Mouse (Mus musculus): Measurements from ENCODE around the gene Samd3. TPM values are rescaled to one million over a fixed set of nuclear protein-coding genes. Genes with fewer than 3 reads are reported as not detected.

Samd3 gene
- total and polyA plus RNA-seq, 2 experiments from 2014 or later = 2.1 TPM

DNA sequence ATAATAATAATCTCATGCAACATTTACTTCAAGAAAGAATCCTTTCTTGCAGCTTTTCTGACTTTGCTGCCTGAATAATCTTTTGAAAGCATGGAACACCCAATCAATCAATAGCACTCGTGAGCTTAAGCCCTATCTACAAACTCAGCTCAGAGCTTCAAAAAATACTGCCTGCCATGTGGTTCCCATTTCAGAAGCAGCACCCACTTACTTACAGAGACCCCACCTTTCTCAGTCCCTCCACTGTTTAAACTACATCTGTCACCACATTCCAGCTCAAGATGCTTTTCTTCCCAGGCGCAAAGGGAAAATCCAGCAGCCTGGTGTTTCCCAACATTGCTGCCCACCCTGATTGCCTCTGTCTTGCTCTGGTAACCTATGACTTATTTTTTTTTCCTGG is 2.8 kb upstream of the Samd3 start:
- 73% methylated on average over 2 of the region's 2 CpGs for WGBS
- no peak for DNase-seq (ENCODE audit: low spot score)

DNA sequence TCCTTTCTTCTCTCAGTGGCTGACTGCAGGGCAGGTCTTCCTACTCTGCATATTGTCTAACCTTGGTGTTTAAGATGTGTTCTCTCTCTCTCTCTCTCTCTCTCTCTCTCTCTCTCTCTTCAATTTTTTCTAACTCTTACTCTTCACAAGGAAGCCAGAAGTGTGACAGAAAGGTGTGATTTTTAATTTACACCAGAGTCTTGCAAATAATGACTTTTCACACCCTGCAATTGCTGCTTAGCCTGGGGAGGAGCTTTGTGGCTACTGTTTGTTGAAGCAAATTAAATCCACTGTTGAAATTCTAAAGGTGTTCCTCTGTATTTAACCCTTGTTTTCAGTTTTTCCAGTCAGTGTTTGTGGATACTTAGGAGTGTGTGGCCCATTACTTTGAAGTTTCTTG is 1.3 kb upstream of the Samd3 start:
- no peaks in the 10 kb centered on the region for H3K36me3 ChIP-seq (ENCODE audit: insufficient read depth, low read length)
- ATAC-seq = no peak
- H3K9me3 ChIP-seq (ENCODE audit: low read length) = no peaks in the 10 kb centered on the region
- no peak for DNase-seq (ENCODE audit: low spot score)
- no peak overlapping the region for H3K27ac ChIP-seq
- no peak overlapping the region for H3K9ac ChIP-seq (replicated peaks; ENCODE audit: low read length)
- H3K4me1 ChIP-seq (ENCODE audit: insufficient read depth, low read length) = no peaks in the 10 kb centered on the region
- no peaks in the 10 kb centered on the region for H3K27me3 ChIP-seq (ENCODE audit: insufficient read depth, low read length)
- no peak for TF ChIP-seq CTCF (IDR thresholded peaks at IDR 0.05; ENCODE audit: low read depth)
- no peak overlapping the region for H3K4me2 ChIP-seq (ENCODE audit: low read depth, low read length)
- no peak overlapping the region for H3K4me3 ChIP-seq (ENCODE audit: low read length)

More for the DNA sequence above, 2.8 kb upstream of the Samd3 start:
- Histone ChIP-seq H3K9me3 (ENCODE audit: low read length) (no peaks in the 10 kb centered on the region), H3K27ac (no peak overlapping the region), H3K9ac (replicated peaks; ENCODE audit: low read length) (no peak overlapping the region), H3K27me3 (ENCODE audit: insufficient read depth, low read length) (no peaks in the 10 kb centered on the region), H3K36me3 (ENCODE audit: insufficient read depth, low read length) (no peaks in the 10 kb centered on the region), H3K4me3 (ENCODE audit: low read length) (no peak overlapping the region), H3K4me1 (ENCODE audit: insufficient read depth, low read length) (no peaks in the 10 kb centered on the region), H3K4me2 (ENCODE audit: low read depth, low read length) (no peak overlapping the region)
- no peak for TF ChIP-seq CTCF (IDR thresholded peaks at IDR 0.05; ENCODE audit: low read depth)
- ATAC-seq = no peak

DNA sequence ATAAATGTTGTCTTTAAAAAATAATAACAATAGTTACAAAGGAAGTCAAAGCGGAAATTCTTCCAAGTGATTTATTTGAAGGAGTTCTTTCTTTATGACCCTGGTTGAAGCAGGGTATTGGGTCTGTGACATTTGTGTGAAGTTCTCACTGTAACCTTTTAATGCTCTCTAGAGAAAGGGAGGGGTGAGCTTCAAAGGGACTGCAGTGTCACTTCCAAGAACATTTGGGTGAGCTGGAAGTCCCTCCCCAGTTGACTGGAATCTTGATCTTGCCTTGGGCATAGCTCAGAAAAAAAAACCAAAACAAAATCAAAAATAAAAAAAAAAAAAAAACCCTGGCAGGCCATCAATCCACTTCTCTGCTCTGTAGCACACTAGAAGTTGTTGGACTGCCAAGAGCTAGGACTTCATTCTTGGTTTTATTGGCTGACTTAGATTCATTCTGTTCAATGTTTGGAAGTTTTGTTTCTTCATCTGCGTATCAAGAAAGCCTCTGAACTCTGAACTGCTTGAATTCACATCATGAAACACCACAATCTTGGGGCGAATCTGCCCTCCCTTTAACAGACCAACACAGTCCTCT is 2.7 kb downstream of the Samd3 start:
- no peaks in the 10 kb centered on the region for H3K9me3 ChIP-seq (ENCODE audit: low read length)
- H3K4me3 ChIP-seq (ENCODE audit: low read length) = no peak overlapping the region
- ATAC-seq (no peak), DNase-seq (ENCODE audit: low spot score) (no peak)
- 81% methylated on average over 3 of the region's 3 CpGs for WGBS
- H3K9ac ChIP-seq (replicated peaks; ENCODE audit: low read length) = no peak overlapping the region
- no peaks in the 10 kb centered on the region for H3K36me3 ChIP-seq (ENCODE audit: insufficient read depth, low read length)
- no peak overlapping the region for H3K4me2 ChIP-seq (ENCODE audit: low read depth, low read length)
- no peaks in the 10 kb centered on the region for H3K4me1 ChIP-seq (ENCODE audit: insufficient read depth, low read length)
- H3K27me3 ChIP-seq (ENCODE audit: insufficient read depth, low read length) = no peaks in the 10 kb centered on the region
- TF ChIP-seq CTCF (IDR thresholded peaks at IDR 0.05; ENCODE audit: low read depth) = no peak
- no peak overlapping the region for H3K27ac ChIP-seq

DNA sequence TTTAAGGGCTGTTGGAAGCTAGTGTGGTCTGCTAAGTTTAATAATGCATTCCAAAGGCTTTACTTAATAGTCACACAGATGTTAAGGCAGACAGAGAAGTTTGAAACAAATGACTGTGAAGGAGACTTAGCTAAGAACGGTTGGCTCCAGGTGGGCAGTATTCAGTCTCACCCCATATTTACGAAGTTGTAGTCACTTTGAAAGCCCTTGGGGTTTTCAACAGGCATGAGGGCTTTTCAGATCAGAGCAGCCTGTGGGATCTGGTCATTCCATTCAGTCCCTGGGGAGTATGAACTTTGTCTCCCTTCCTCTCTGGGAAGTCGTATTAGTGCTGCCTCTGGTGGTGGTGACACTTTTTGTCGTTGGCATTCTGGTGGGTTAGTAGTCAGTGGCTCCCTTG is 9.1 kb downstream of the Samd3 start:
- 63% methylated on average over 4 of the region's 4 CpGs for WGBS
- Histone ChIP-seq H3K4me2 (ENCODE audit: low read depth, low read length) (no peak overlapping the region), H3K9me3 (ENCODE audit: low read length) (no peaks in the 10 kb centered on the region), H3K27me3 (ENCODE audit: insufficient read depth, low read length) (no peaks in the 10 kb centered on the region), H3K4me1 (ENCODE audit: insufficient read depth, low read length) (no peaks in the 10 kb centered on the region), H3K36me3 (ENCODE audit: insufficient read depth, low read length) (no peaks in the 10 kb centered on the region), H3K27ac (no peak overlapping the region), H3K4me3 (ENCODE audit: low read length) (no peak overlapping the region), H3K9ac (replicated peaks; ENCODE audit: low read length) (no peak overlapping the region)
- TF ChIP-seq CTCF (IDR thresholded peaks at IDR 0.05; ENCODE audit: low read depth) = peak; percentile 9; the same call in 1 of the 2 replicates
- DNase-seq (ENCODE audit: low spot score) (no peak), ATAC-seq (no peak)

DNA sequence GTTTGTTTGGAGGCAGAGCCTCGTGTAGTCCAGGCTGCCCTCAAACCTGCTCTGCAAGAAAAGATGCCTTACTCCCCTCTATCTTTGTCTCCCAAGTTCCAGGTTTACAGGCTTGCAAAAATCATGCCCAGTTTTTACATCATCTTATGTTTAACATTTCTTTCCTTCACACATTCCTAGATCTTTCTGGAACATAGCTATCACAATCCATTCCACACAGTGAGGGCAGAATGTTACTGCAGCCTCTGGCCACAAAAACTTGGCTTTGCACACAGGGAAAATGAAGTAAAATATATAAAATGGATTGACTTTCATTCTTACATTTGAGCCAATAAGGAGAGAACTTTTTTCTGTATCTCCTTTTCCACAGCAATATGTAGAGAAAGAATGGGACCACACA is 9.6 kb downstream of the Samd3 start:
- no peak overlapping the region for H3K9ac ChIP-seq (replicated peaks; ENCODE audit: low read length)
- no peak overlapping the region for H3K4me3 ChIP-seq (ENCODE audit: low read length)
- no peaks in the 10 kb centered on the region for H3K4me1 ChIP-seq (ENCODE audit: insufficient read depth, low read length)
- H3K36me3 ChIP-seq (ENCODE audit: insufficient read depth, low read length) = no peaks in the 10 kb centered on the region
- H3K27me3 ChIP-seq (ENCODE audit: insufficient read depth, low read length) = no peaks in the 10 kb centered on the region
- DNase-seq (ENCODE audit: low spot score) = no peak
- ATAC-seq = no peak
- no peak for TF ChIP-seq CTCF (IDR thresholded peaks at IDR 0.05; ENCODE audit: low read depth)
- H3K4me2 ChIP-seq (ENCODE audit: low read depth, low read length) = no peak overlapping the region
- WGBS = 80% methylated on average over 1 of the region's 1 CpGs
- H3K9me3 ChIP-seq (ENCODE audit: low read length) = no peaks in the 10 kb centered on the region
- H3K27ac ChIP-seq = no peak overlapping the region

DNA sequence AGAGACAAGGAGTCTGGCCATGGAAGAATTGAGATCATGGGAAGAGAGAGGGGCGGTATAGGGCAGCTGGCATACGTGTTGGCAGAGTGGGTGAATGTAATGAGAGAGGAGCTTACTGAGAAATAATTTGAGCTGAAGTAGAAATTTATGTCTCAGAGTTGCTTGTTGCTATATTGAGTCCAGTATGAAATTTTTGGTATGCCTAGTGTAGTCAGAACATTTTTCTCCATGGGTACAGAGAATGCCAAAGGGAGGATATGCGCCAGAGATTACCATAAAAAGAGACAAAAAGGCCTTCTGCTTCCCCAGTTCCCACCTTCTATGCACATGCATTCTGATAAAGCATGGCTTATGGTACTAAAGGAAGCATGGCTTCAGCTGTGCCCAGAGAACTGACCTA is 13.7 kb downstream of the Samd3 start:
- 87% methylated on average over 3 of the region's 3 CpGs for WGBS
- H3K4me1 ChIP-seq (ENCODE audit: insufficient read depth, low read length) = no peaks in the 10 kb centered on the region

DNA sequence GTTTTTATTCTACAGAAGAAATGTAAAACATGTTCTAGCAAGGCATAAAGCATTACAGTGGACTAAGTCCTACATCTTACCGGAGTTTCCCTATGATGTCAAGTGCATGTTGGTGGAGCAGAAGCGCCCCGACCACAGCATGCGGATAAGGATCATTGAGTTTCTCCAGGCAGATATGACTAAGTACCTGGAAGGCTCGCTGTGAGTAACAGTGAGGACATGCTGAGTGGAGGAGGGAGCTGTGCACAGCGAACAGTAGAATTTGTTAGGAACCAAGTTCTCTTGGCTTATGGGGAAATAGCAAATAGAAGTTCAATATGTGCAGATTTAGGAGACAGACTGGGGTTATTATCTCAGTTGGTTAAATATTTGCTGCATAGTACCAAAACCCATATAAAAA is 15.0 kb downstream of the Samd3 start:
- no peak overlapping the region for H3K4me3 ChIP-seq (ENCODE audit: low read length)
- H3K27ac ChIP-seq = no peak overlapping the region
- H3K4me2 ChIP-seq (ENCODE audit: low read depth, low read length) = no peak overlapping the region
- no peaks in the 10 kb centered on the region for H3K4me1 ChIP-seq (ENCODE audit: insufficient read depth, low read length)
- ATAC-seq (no peak), DNase-seq (ENCODE audit: low spot score) (no peak)
- H3K27me3 ChIP-seq (ENCODE audit: insufficient read depth, low read length) = no peaks in the 10 kb centered on the region
- 85% methylated on average over 6 of the region's 6 CpGs for WGBS
- H3K9me3 ChIP-seq (ENCODE audit: low read length) = no peaks in the 10 kb centered on the region
- TF ChIP-seq CTCF (IDR thresholded peaks at IDR 0.05; ENCODE audit: low read depth) = no peak
- H3K36me3 ChIP-seq (ENCODE audit: insufficient read depth, low read length) = no peaks in the 10 kb centered on the region
- H3K9ac ChIP-seq (replicated peaks; ENCODE audit: low read length) = no peak overlapping the region

More for the DNA sequence above, 13.7 kb downstream of the Samd3 start:
- DNase-seq (ENCODE audit: low spot score) (no peak), ATAC-seq (no peak)
- Histone ChIP-seq H3K4me2 (ENCODE audit: low read depth, low read length) (no peak overlapping the region), H3K27ac (no peak overlapping the region), H3K9ac (replicated peaks; ENCODE audit: low read length) (no peak overlapping the region), H3K27me3 (ENCODE audit: insufficient read depth, low read length) (no peaks in the 10 kb centered on the region), H3K36me3 (ENCODE audit: insufficient read depth, low read length) (no peaks in the 10 kb centered on the region), H3K9me3 (ENCODE audit: low read length) (no peaks in the 10 kb centered on the region), H3K4me3 (ENCODE audit: low read length) (no peak overlapping the region)
- no peak for TF ChIP-seq CTCF (IDR thresholded peaks at IDR 0.05; ENCODE audit: low read depth)
